Mouse (Mus musculus): ENCODE measurements around the gene Bckdhb.

GRCm38 (mm10) chr9:83951336-83951735 is 26.4 kb downstream of the Bckdhb start:
- TF ChIP-seq CTCF (IDR thresholded peaks at IDR 0.05; ENCODE audit: extremely low read depth, insufficient read depth, insufficient read length, insufficient replicate concordance) (no peak), POLR2A (IDR thresholded peaks at IDR 0.05; ENCODE audit: low read depth, low read length) (no peak)

Measured in spleen, adult 2 months (tissue).